Mouse (Mus musculus): ENCODE results near the gene Mindy3. TPM values are rescaled to one million over a fixed set of nuclear protein-coding genes. Genes with fewer than 3 reads are reported as not detected.

The Mindy3 gene
- polyA plus RNA-seq, 1 experiment from 2014 or later = 28.8 TPM

DNA sequence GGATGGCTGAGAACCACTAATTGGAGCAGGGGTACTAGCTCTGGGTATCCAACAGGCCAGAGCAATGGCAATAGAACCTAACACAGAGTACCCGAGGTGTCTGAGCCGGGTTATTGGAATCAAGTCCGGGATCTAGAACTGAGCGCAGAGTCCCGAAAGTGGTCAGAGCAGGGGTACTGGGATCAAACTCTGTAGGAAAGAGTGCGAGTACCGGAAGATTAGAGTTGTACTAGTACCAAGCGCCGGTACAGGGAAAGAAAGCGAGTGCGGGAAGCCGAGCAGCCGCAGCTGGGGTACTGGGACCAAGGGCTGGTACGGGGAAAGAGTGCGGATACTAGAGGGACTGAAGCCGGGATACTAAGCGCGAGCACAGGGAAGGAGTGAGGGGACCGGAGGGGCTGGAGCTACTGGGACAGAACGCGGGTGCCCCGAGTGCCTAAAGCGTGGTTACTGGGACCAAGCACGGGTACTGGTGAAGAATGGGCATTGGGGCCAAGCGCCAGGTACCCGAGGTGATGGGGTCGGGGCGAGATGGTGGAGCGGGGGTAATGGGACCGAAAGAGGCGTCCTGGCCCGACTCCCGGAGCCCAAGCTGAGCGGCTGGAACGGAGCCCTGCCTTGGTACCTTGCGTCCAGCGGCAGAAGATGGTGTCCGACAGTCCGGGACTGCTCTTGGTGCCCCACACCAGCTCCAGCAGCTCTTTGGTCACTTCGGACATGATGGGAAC is 572 bp downstream of the Mindy3 start:
- under 1% methylated on average over 40 of the region's 40 CpGs for WGBS (ENCODE audit: insufficient replicate concordance)
- peak overlapping the region; percentile 32; the same call in 1 of the 2 replicates for H3K27ac ChIP-seq (ENCODE audit: low read depth, low read length)
- H3K4me3 ChIP-seq (ENCODE audit: low read depth, low read length) = peak overlapping the region; percentile 89
- H3K36me3 ChIP-seq (ENCODE audit: control insufficient read depth, insufficient read depth, low read length) = no peaks in the 10 kb centered on the region
- H3K9ac ChIP-seq (ENCODE audit: low read depth, low read length) = peak overlapping the region; percentile 84
- H3K4me2 ChIP-seq = peak overlapping the region; percentile 86
- peaks cover 4% of the 10 kb centered on the region; the same call in 1 of the 2 replicates for H3K4me1 ChIP-seq (ENCODE audit: control insufficient read depth, insufficient read depth, low read length)
- peak; percentile 58 for ATAC-seq (replicated peaks; ENCODE audit: insufficient number of reproducible peaks, low FRiP score, low TSS enrichment)
- no peaks in the 10 kb centered on the region for H3K27me3 ChIP-seq (ENCODE audit: control insufficient read depth, insufficient read depth, low read length)
- no peaks in the 10 kb centered on the region for H3K9me3 ChIP-seq (replicated peaks; ENCODE audit: control insufficient read depth, low read length)

DNA sequence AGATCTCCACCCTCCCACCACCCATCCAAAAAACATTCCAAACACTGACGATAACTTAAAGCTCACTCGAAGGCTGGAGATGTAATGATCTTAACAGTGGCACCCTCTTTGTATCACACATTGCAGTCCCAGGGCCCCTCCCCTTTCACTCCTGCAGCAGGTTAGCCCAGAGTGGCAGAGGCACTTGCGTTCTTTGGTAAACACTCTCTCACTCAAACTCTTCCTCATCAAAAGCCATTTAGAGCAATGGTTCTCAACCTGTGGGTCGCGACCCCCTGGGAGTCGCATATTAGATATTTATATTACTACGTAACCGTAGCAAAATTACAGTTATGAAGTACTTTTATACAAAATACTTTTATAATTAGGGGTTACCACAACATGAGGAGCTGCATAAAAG is 1.1 kb downstream of the Mindy3 start:
- Histone ChIP-seq H3K9me3 (replicated peaks; ENCODE audit: control insufficient read depth, low read length) (no peaks in the 10 kb centered on the region), H3K4me1 (ENCODE audit: control insufficient read depth, insufficient read depth, low read length) (peaks cover 4% of the 10 kb centered on the region; the same call in 1 of the 2 replicates), H3K4me3 (ENCODE audit: low read depth, low read length) (peak overlapping the region; percentile 89), H3K9ac (ENCODE audit: low read depth, low read length) (peak overlapping the region; percentile 84; the same call in 1 of the 2 replicates), H3K27ac (ENCODE audit: low read depth, low read length) (no peak overlapping the region), H3K27me3 (ENCODE audit: control insufficient read depth, insufficient read depth, low read length) (no peaks in the 10 kb centered on the region), H3K36me3 (ENCODE audit: control insufficient read depth, insufficient read depth, low read length) (no peaks in the 10 kb centered on the region), H3K4me2 (peak overlapping the region; percentile 86)
- no peak for ATAC-seq (replicated peaks; ENCODE audit: insufficient number of reproducible peaks, low FRiP score, low TSS enrichment)
- 34% methylated on average over 8 of the region's 8 CpGs for WGBS (ENCODE audit: insufficient replicate concordance)

DNA sequence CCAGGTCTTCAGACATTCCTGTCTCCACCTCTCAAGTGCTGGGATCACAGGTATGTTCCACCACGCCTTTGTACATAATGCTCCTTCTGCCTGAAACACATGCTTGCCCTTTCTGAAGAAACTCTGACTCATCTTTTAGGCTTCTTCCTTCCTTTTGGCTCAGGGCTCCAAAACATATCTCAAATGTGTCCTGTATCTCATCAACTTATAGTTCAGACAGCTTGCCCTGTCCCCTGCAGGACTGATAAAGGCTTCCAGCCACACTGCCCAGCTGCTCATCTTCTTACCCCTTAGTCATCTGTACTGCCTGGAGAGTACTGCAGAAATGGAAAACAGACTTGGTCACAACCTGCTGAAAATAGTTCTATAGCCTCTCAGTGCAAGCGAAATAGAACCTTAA is 7.0 kb downstream of the Mindy3 start:
- peaks cover 19% of the 10 kb centered on the region for H3K4me1 ChIP-seq (ENCODE audit: control insufficient read depth, insufficient read depth, low read length)
- H3K27me3 ChIP-seq (ENCODE audit: control insufficient read depth, insufficient read depth, low read length) = no peaks in the 10 kb centered on the region
- ATAC-seq (replicated peaks; ENCODE audit: insufficient number of reproducible peaks, low FRiP score, low TSS enrichment) = no peak; the same call in 1 of the 2 replicates
- no peak overlapping the region for H3K27ac ChIP-seq (ENCODE audit: low read depth, low read length)
- H3K36me3 ChIP-seq (ENCODE audit: control insufficient read depth, insufficient read depth, low read length) = no peaks in the 10 kb centered on the region
- no peaks in the 10 kb centered on the region for H3K9me3 ChIP-seq (replicated peaks; ENCODE audit: control insufficient read depth, low read length)
- no peak overlapping the region for H3K9ac ChIP-seq (ENCODE audit: low read depth, low read length)
- 48% methylated on average over 2 of the region's 2 CpGs for WGBS (ENCODE audit: insufficient replicate concordance)
- H3K4me2 ChIP-seq = no peak overlapping the region
- H3K4me3 ChIP-seq (ENCODE audit: low read depth, low read length) = no peak overlapping the region

- no peaks in the 10 kb centered on the region for H3K9me3 ChIP-seq (replicated peaks; ENCODE audit: control insufficient read depth, low read length)
- no peaks in the 10 kb centered on the region for H3K27me3 ChIP-seq (ENCODE audit: control insufficient read depth, insufficient read depth, low read length)
- no peak overlapping the region for H3K9ac ChIP-seq (ENCODE audit: low read depth, low read length)
- H3K36me3 ChIP-seq (ENCODE audit: control insufficient read depth, insufficient read depth, low read length) = no peaks in the 10 kb centered on the region
- peaks cover 19% of the 10 kb centered on the region for H3K4me1 ChIP-seq (ENCODE audit: control insufficient read depth, insufficient read depth, low read length)
- H3K4me3 ChIP-seq (ENCODE audit: low read depth, low read length) = no peak overlapping the region
- no peak overlapping the region for H3K4me2 ChIP-seq
- WGBS (ENCODE audit: insufficient replicate concordance) = 26% methylated on average over 2 of the region's 2 CpGs
- ATAC-seq (replicated peaks; ENCODE audit: insufficient number of reproducible peaks, low FRiP score, low TSS enrichment) = no peak
- 0 out of 2 replicates have a peak overlapping the region, but pooled peaks have one; percentile 29 for H3K27ac ChIP-seq (ENCODE audit: low read depth, low read length)
These were observed 8.1 kb downstream of the Mindy3 start for GRCm38 (mm10) chr2:12411129-12411528.

- Histone ChIP-seq H3K27ac (ENCODE audit: low read depth, low read length) (no peak overlapping the region), H3K9ac (ENCODE audit: low read depth, low read length) (no peak overlapping the region), H3K4me1 (ENCODE audit: control insufficient read depth, insufficient read depth, low read length) (peaks cover 10% of the 10 kb centered on the region), H3K36me3 (ENCODE audit: control insufficient read depth, insufficient read depth, low read length) (no peaks in the 10 kb centered on the region), H3K9me3 (replicated peaks; ENCODE audit: control insufficient read depth, low read length) (no peaks in the 10 kb centered on the region), H3K4me2 (no peak overlapping the region), H3K4me3 (ENCODE audit: low read depth, low read length) (no peak overlapping the region), H3K27me3 (ENCODE audit: control insufficient read depth, insufficient read depth, low read length) (no peaks in the 10 kb centered on the region)
- WGBS (ENCODE audit: insufficient replicate concordance) = 71% methylated on average over 2 of the region's 2 CpGs
- no peak for ATAC-seq (replicated peaks; ENCODE audit: insufficient number of reproducible peaks, low FRiP score, low TSS enrichment)
These were observed 12.5 kb downstream of the Mindy3 start for GRCm38 (mm10) chr2:12406737-12407136.

DNA sequence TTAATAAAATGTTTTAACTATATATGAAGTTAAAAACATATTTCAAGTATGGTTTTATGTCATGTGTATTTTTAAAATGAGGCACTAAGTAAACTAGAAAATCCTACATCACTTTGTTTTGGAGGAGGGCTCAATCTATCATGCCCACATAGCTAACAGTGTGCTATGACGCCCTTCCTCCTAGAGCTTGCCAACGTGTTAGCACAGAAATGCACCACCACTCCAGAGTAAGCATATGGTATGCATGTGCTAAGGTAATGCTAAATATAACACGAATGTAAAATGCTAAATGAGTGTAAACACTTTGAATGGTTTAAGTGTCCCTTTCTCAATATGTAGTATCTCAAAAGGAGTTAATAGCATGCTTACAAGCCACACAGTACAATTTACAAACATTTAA is 16.8 kb downstream of the Mindy3 start:
- Histone ChIP-seq H3K27me3 (ENCODE audit: control insufficient read depth, insufficient read depth, low read length) (no peaks in the 10 kb centered on the region), H3K4me3 (ENCODE audit: low read depth, low read length) (no peak overlapping the region), H3K9ac (ENCODE audit: low read depth, low read length) (no peak overlapping the region), H3K9me3 (replicated peaks; ENCODE audit: control insufficient read depth, low read length) (no peaks in the 10 kb centered on the region), H3K36me3 (ENCODE audit: control insufficient read depth, insufficient read depth, low read length) (no peaks in the 10 kb centered on the region), H3K27ac (ENCODE audit: low read depth, low read length) (no peak overlapping the region), H3K4me2 (no peak overlapping the region), H3K4me1 (ENCODE audit: control insufficient read depth, insufficient read depth, low read length) (peaks cover 3% of the 10 kb centered on the region; the same call in 1 of the 2 replicates)
- 66% methylated on average over 3 of the region's 3 CpGs for WGBS (ENCODE audit: insufficient replicate concordance)
- ATAC-seq (replicated peaks; ENCODE audit: insufficient number of reproducible peaks, low FRiP score, low TSS enrichment) = no peak

GRCm38 (mm10) chr2:12401137-12401536 is 18.1 kb downstream of the Mindy3 start:
- H3K4me2 ChIP-seq = no peak overlapping the region
- no peak overlapping the region for H3K4me3 ChIP-seq (ENCODE audit: low read depth, low read length)
- H3K36me3 ChIP-seq (ENCODE audit: control insufficient read depth, insufficient read depth, low read length) = no peaks in the 10 kb centered on the region
- peaks cover 3% of the 10 kb centered on the region; the same call in 1 of the 2 replicates for H3K4me1 ChIP-seq (ENCODE audit: control insufficient read depth, insufficient read depth, low read length)
- H3K27me3 ChIP-seq (ENCODE audit: control insufficient read depth, insufficient read depth, low read length) = no peaks in the 10 kb centered on the region
- no peak for ATAC-seq (replicated peaks; ENCODE audit: insufficient number of reproducible peaks, low FRiP score, low TSS enrichment)
- no peak overlapping the region for H3K9ac ChIP-seq (ENCODE audit: low read depth, low read length)
- no peak overlapping the region for H3K27ac ChIP-seq (ENCODE audit: low read depth, low read length)
- WGBS (ENCODE audit: insufficient replicate concordance) = 82% methylated on average over 1 of the region's 1 CpGs
- no peaks in the 10 kb centered on the region for H3K9me3 ChIP-seq (replicated peaks; ENCODE audit: control insufficient read depth, low read length)

- Histone ChIP-seq H3K4me3 (ENCODE audit: low read depth, low read length) (no peak overlapping the region), H3K36me3 (ENCODE audit: control insufficient read depth, insufficient read depth, low read length) (no peaks in the 10 kb centered on the region), H3K9ac (ENCODE audit: low read depth, low read length) (no peak overlapping the region), H3K4me2 (no peak overlapping the region), H3K27me3 (ENCODE audit: control insufficient read depth, insufficient read depth, low read length) (no peaks in the 10 kb centered on the region), H3K27ac (ENCODE audit: low read depth, low read length) (no peak overlapping the region), H3K9me3 (replicated peaks; ENCODE audit: control insufficient read depth, low read length) (no peaks in the 10 kb centered on the region), H3K4me1 (ENCODE audit: control insufficient read depth, insufficient read depth, low read length) (no peaks in the 10 kb centered on the region)
- ATAC-seq (replicated peaks; ENCODE audit: insufficient number of reproducible peaks, low FRiP score, low TSS enrichment) = peak; percentile 52; the same call in 1 of the 2 replicates
- 42% methylated on average over 1 of the region's 1 CpGs for WGBS (ENCODE audit: insufficient replicate concordance)
These were observed 30.2 kb downstream of the Mindy3 start for GRCm38 (mm10) chr2:12389028-12389427.

DNA sequence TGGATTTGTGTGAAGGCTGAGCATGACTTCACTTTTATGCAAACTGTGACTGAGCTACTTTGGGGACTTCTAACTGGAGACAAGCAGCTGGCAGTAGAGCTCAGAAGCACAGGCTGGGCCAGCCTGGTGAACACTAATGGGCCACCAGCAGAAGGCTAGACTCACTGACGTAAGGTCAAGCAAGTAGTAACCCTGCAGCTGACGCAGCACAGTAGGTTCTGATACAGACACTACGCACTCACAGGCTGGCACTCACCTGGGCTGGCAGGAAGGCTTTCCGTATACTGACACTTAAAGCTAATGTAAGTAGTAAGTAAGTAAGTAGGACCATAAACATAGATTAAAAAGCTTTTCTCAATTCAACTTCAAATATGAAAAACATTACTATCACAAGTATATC is 30.7 kb downstream of the Mindy3 start:
- ATAC-seq (replicated peaks; ENCODE audit: insufficient number of reproducible peaks, low FRiP score, low TSS enrichment) = no peak
- WGBS (ENCODE audit: insufficient replicate concordance) = 87% methylated on average over 4 of the region's 4 CpGs
- no peaks in the 10 kb centered on the region for H3K9me3 ChIP-seq (replicated peaks; ENCODE audit: control insufficient read depth, low read length)

More for the DNA sequence above, 30.7 kb downstream of the Mindy3 start:
- no peak overlapping the region for H3K9ac ChIP-seq (ENCODE audit: low read depth, low read length)
- no peak overlapping the region for H3K4me3 ChIP-seq (ENCODE audit: low read depth, low read length)
- no peak overlapping the region for H3K4me2 ChIP-seq
- H3K4me1 ChIP-seq (ENCODE audit: control insufficient read depth, insufficient read depth, low read length) = no peaks in the 10 kb centered on the region
- no peaks in the 10 kb centered on the region for H3K27me3 ChIP-seq (ENCODE audit: control insufficient read depth, insufficient read depth, low read length)
- H3K36me3 ChIP-seq (ENCODE audit: control insufficient read depth, insufficient read depth, low read length) = no peaks in the 10 kb centered on the region
- no peak overlapping the region for H3K27ac ChIP-seq (ENCODE audit: low read depth, low read length)

All from heart, embryonic 11.5 days (tissue).